Mouse (Mus musculus) embryonic facial prominence, embryonic 13.5 days (tissue): ENCODE measurements at regions not wholly inside any gene's neighbourhood (a gene's known extent, or its start where the extent isn't known, plus 50 kb on each side); places are given as distances from the start of the nearest gene placed in this dataset.

ENCODE experiments used
- ATAC-seq: fragments of 200-750 bp; cut with Nextera tagmentation; 2 replicates; pipeline ENCODE4 v1.8.0; 2017; ENCODE audit warnings: low read depth; ENCODE audit not compliant: insufficient number of reproducible peaks, insufficient read depth, low FRiP score, low TSS enrichment
- H3K27ac ChIP-seq: fragments of 300-500 bp; sonication (generic); 2 replicates; pipeline ENCODE4 v1.5.1; 2015; ENCODE audit warnings: moderate library complexity, mild to moderate bottlenecking, inconsistent platforms
- H3K27me3 ChIP-seq: fragments of 300-500 bp; sonication (generic); 2 replicates; pipeline ENCODE4 v1.6.1; 2015; ENCODE audit warnings: mild to moderate bottlenecking, inconsistent platforms
- H3K36me3 ChIP-seq: fragments of 300-500 bp; sonication (generic); 2 replicates; pipeline ENCODE4 v1.6.1; 2015; ENCODE audit warnings: mild to moderate bottlenecking, inconsistent platforms
- H3K4me1 ChIP-seq: fragments of 300-500 bp; sonication (generic); 2 replicates; pipeline ENCODE4 v1.6.1; 2015; ENCODE audit warnings: inconsistent platforms
- H3K4me2 ChIP-seq: fragments of 300-500 bp; sonication (generic); 2 replicates; pipeline ENCODE4 v1.6.1; 2015; ENCODE audit warnings: moderate library complexity, mild to moderate bottlenecking, inconsistent platforms
- H3K4me3 ChIP-seq: fragments of 300-500 bp; sonication (generic); 2 replicates; pipeline ENCODE4 v1.5.1; 2015; ENCODE audit warnings: mild to moderate bottlenecking, inconsistent platforms
- H3K9ac ChIP-seq: fragments of 300-500 bp; sonication (generic); 2 replicates; pipeline ENCODE4 v1.6.1; 2015; ENCODE audit warnings: mild to moderate bottlenecking, inconsistent platforms
- H3K9me3 ChIP-seq: fragments of 300-500 bp; sonication (generic); 2 replicates; pipeline ENCODE4 v1.6.1; 2016; ENCODE audit warnings: inconsistent platforms
- WGBS: fragments of 180-500 bp; shearing (Covaris S2); methylation state at CpG from one replicate; pipeline ENCODE4 v1.1.7; 2015; ENCODE audit warnings: mixed read lengths; 5-methylcytosine and 5-hydroxymethylcytosine counted together

DNA sequence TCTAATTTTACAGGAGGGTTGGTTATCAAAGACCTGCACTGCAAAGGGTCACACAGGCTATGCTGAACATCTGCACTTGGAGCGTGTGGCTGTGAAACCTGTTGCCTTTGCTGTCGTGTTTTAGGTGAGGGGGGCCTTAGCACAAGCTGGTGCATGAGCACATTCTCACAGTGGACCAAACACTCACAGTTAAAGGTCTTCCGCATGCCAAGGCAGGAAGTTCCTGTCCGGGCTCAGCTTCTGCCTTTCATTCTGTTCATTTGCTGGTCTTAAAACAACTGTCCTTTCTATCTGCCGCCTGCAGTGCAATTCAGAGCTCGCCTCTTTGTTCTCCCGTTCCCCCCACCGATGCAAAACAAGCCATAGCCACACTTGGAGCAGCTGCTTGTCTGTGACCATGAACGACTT lies 402.8 kb downstream of the Efnb2 start:
- peaks cover 16% of the 10 kb centered on the region; the same call in 1 of the 2 replicates for H3K4me1 ChIP-seq
- no peaks in the 10 kb centered on the region for H3K9me3 ChIP-seq
- H3K4me2 ChIP-seq, result peak overlapping the region; percentile 18
- H3K4me3 ChIP-seq, result no peak overlapping the region
- 8% methylated on average over 9 of the region's 9 CpGs for WGBS
- H3K9ac ChIP-seq, result no peak overlapping the region
- no peaks in the 10 kb centered on the region for H3K36me3 ChIP-seq
- no peak overlapping the region for H3K27ac ChIP-seq
- no peak for ATAC-seq
- H3K27me3 ChIP-seq, result no peaks in the 10 kb centered on the region

DNA sequence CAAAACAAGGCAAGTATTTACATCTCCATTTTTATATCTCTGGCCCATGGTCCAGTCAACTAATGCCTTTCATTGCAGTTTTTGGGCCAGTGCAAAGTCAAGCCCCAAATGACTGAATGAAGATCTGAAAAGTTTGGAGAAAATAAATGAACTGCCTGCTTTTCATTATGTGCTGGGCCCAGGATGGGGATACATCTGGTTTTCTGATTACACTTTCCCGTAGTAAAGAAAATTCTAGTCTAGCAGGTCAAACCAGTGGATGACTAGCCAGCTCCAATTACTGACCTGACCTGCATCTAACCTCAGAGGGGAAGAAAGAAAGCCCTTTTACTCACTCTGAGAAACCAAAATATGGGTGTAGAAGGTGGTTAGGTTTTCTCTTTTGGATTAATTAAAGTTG lies 404.7 kb downstream of the Efnb2 start:
- Histone ChIP-seq H3K36me3 (no peaks in the 10 kb centered on the region), H3K4me2 (no peak overlapping the region), H3K9ac (no peak overlapping the region), H3K27ac (no peak overlapping the region), H3K4me1 (peaks cover 16% of the 10 kb centered on the region; the same call in 1 of the 2 replicates), H3K27me3 (no peaks in the 10 kb centered on the region), H3K4me3 (no peak overlapping the region), H3K9me3 (no peaks in the 10 kb centered on the region)
- no peak for ATAC-seq
- WGBS, result 14% methylated on average over 1 of the region's 1 CpGs

DNA sequence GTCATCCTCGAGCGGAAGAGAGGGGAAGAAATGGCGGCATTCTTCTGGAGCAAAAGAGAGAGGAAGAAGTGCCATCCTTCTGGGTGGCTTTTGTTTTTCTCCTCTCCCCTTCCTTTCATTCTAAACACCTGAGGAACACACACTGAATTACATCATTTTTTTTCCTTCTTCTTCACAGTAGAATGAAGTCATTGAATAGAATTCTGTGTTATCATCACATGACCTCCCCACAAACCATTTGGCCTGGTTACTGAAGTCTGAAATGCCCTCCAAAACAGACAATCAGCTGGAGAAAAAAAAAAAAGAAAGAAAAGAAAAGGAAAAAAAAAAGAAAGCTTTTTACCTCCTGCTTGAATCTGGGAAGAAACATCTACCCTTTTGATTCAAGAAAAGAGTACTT lies 406.6 kb downstream of the Efnb2 start:
- Histone ChIP-seq H3K27me3 (no peaks in the 10 kb centered on the region), H3K9me3 (no peaks in the 10 kb centered on the region), H3K4me3 (no peak overlapping the region), H3K36me3 (no peaks in the 10 kb centered on the region), H3K9ac (no peak overlapping the region), H3K27ac (no peak overlapping the region), H3K4me1 (peaks cover 16% of the 10 kb centered on the region; the same call in 1 of the 2 replicates), H3K4me2 (no peak overlapping the region)
- 96% methylated on average over 3 of the region's 3 CpGs for WGBS
- no peak for ATAC-seq

DNA sequence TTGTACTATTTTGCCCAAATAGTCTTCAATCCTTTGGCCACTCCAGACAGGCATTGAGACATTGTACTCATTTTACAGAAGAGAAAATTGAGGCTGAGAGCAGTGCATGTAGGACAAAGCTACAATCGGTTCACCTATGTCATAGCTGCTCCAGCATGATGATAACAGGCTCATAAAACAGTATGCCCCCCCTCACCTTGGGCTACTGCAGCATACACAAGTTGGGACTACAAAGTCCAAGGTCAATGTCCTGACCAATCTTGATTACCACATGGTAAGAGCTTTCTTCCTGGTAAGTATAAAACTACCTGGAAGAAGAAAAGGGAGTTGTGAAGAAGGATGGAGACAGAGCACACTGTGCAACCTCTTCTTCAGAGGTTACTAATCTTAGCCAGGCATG lies 416.4 kb downstream of the Efnb2 start:
- Histone ChIP-seq H3K4me3 (no peak overlapping the region), H3K27me3 (no peaks in the 10 kb centered on the region), H3K27ac (no peak overlapping the region), H3K9me3 (no peaks in the 10 kb centered on the region), H3K36me3 (no peaks in the 10 kb centered on the region), H3K4me2 (no peak overlapping the region), H3K4me1 (peaks cover 42% of the 10 kb centered on the region), H3K9ac (no peak overlapping the region)
- ATAC-seq, result no peak
- 81% methylated on average over 1 of the region's 1 CpGs for WGBS

DNA sequence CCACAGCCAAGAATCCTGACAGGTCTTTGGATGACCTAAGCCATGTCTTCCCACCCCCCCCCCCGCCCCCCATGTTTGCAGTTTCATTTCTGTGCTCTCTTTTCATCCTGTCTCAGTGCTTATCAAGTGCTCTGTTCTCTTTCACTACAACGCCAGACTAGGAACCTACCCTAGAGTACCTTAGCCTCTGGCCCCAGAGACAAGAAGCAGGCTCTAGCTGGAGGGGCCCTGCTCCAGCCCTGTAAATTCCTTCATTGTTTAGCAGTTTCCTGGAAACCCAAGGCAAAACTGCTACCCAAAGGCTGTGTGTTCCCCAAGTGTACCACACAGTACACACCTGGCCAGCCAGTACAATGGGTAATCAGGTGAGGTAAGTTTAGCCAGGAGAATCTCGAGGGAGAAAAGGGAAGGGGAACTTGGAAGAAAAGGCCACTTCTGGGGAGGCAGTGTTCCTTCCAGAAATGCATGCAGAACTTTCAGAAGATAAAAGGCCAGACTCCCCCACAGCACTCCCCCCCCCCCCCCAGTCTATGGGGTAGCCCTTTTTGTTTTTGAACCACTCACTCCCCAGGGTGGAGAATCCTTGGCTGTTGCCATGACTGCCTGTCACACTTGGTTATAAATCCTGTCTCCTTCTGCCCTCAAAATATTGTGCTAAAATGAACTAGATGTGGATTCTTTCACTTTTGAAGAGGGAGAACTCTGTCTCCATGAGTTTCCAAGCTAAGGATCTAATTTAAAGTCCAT lies 419.1 kb downstream of the Efnb2 start:
- WGBS, result 20% methylated on average over 3 of the region's 3 CpGs
- Histone ChIP-seq H3K9me3 (no peaks in the 10 kb centered on the region), H3K4me1 (peaks cover 40% of the 10 kb centered on the region), H3K4me3 (no peak overlapping the region), H3K9ac (no peak overlapping the region), H3K4me2 (peak overlapping the region; percentile 11), H3K27ac (no peak overlapping the region), H3K36me3 (no peaks in the 10 kb centered on the region), H3K27me3 (no peaks in the 10 kb centered on the region)
- no peak; the same call in 1 of the 2 replicates for ATAC-seq

DNA sequence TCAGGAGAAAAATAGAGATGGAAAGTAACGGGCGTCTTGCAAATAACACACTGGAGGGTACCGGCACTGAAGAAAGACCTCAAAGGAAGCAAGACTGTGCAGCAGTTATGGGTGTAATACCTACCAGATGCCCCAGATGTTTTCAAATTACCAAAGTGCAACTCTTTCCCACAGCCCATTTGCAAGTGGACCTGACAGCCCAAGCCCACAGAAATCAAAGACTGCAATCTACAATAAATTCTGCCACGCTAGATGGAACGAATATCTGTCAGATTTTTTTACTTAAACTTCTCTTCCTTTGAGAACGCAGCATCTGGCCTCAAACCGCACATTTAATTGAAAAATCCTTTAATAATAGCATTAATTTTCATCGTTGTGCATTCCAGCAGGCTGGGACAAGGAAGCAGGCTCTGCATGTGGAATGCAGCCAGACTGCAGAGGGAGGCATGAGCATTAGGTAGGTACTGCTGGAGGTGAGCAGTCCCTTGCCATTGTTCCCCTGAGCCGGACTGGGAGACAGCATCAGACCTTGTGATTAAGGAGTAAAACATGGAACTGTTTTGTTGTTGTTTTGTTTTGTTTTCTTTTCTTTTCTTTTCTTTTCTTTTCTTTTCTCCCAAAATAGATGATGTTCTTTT lies 419.9 kb downstream of the Efnb2 start:
- Histone ChIP-seq H3K4me3 (no peak overlapping the region), H3K4me1 (peaks cover 36% of the 10 kb centered on the region), H3K27ac (no peak overlapping the region), H3K4me2 (0 out of 2 replicates have a peak overlapping the region, but pooled peaks have one; percentile 16), H3K9me3 (no peaks in the 10 kb centered on the region), H3K36me3 (no peaks in the 10 kb centered on the region), H3K9ac (no peak overlapping the region), H3K27me3 (no peaks in the 10 kb centered on the region)
- peak; percentile 59; the same call in 1 of the 2 replicates for ATAC-seq
- 15% methylated on average over 9 of the region's 9 CpGs for WGBS

DNA sequence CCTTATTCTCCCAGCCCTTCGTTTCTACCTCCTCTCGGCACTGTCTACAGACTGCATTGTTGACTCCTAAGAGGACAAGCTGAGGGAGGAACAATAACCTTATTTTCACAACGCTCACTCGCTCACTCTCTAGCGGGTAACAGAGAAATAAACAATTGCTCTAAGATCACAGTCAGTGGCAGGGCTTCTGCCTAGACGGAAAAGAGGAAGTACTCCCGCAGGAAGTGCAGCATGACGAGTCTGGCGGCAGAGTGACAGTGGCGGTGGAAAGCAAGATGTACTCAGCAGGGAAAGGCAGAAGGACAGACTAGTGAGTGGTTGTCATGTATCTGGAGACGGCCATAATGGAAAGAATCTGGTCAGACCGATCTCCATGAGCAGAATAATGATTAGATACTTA lies 421.6 kb downstream of the Efnb2 start:
- H3K4me1 ChIP-seq, result peaks cover 36% of the 10 kb centered on the region
- H3K9me3 ChIP-seq, result no peaks in the 10 kb centered on the region
- H3K27me3 ChIP-seq, result no peaks in the 10 kb centered on the region
- WGBS, result 44% methylated on average over 12 of the region's 12 CpGs
- ATAC-seq, result no peak
- no peak overlapping the region for H3K4me3 ChIP-seq
- peak overlapping the region; percentile 36 for H3K4me2 ChIP-seq
- no peaks in the 10 kb centered on the region for H3K36me3 ChIP-seq
- H3K9ac ChIP-seq, result no peak overlapping the region
- H3K27ac ChIP-seq, result 0 out of 2 replicates have a peak overlapping the region, but pooled peaks have one; percentile 4

DNA sequence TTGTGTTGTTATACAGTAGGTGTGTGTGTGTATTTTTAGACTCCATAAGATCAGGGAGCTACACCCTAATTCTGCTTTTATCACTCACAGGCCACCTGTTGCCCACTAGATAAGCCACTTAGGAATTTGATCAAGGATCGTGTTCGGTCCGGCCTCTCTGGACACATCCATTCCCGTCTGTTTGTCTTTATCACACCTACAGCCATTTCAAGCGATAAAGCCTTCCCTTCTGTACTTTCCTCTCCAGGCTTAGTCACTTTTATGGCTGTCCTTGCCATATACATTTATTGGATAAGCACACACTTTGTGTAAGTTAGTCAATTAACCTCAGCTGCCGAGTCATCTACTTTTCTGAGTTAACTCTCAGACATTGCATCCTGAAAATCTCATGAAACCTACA lies 423.0 kb downstream of the Efnb2 start:
- no peaks in the 10 kb centered on the region for H3K36me3 ChIP-seq
- no peak overlapping the region for H3K4me2 ChIP-seq
- no peak overlapping the region for H3K27ac ChIP-seq
- H3K9me3 ChIP-seq, result no peaks in the 10 kb centered on the region
- WGBS, result 93% methylated on average over 6 of the region's 6 CpGs
- H3K4me3 ChIP-seq, result no peak overlapping the region
- H3K27me3 ChIP-seq, result no peaks in the 10 kb centered on the region
- no peak overlapping the region for H3K9ac ChIP-seq
- peaks cover 35% of the 10 kb centered on the region for H3K4me1 ChIP-seq
- ATAC-seq, result no peak

DNA sequence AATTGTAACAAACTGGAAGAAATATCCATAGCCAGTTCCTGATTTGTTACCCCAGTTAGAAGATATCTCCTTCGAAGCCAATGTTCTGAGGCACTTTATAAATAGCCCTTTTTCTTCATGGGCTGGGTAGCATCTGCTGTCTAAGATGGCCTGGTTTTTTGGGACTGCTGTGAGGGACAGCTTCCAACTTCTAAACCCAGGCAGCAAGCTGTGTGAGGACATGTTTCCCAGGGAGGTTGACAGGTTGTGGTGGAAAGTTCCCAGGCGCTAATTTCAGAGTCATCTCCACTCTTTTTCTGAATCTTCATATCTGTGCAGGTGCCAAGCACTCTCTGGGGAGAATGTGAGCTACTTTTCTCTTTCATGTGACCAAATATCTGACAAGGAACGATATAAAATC lies 427.4 kb downstream of the Efnb2 start:
- Histone ChIP-seq H3K9me3 (no peaks in the 10 kb centered on the region), H3K27me3 (no peaks in the 10 kb centered on the region), H3K9ac (no peak overlapping the region), H3K27ac (no peak overlapping the region), H3K36me3 (no peaks in the 10 kb centered on the region), H3K4me1 (no peaks in the 10 kb centered on the region), H3K4me2 (no peak overlapping the region), H3K4me3 (no peak overlapping the region)
- 78% methylated on average over 3 of the region's 3 CpGs for WGBS
- no peak for ATAC-seq

DNA sequence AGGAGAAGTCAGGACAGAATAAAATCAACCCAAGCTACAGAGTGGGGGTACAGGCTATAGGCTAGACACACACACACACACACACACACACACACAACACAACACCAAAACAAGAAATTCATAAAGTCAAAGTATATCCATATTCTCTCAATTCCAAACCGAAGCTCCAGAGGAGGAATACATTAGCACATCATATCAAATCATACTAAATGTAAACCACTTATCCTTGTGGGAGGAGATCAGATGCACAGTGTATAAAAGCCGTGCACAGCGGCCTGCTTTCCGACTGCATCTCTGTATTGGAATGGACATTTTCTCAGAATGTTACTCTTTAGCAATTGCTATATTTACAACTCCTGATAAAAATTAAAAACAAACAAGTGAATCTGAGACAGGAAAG lies 427.9 kb downstream of the Efnb2 start:
- Histone ChIP-seq H3K9me3 (no peaks in the 10 kb centered on the region), H3K4me3 (no peak overlapping the region), H3K27ac (no peak overlapping the region), H3K9ac (no peak overlapping the region), H3K36me3 (no peaks in the 10 kb centered on the region), H3K4me1 (no peaks in the 10 kb centered on the region), H3K27me3 (no peaks in the 10 kb centered on the region), H3K4me2 (no peak overlapping the region)
- no peak for ATAC-seq
- WGBS, result 65% methylated on average over 4 of the region's 4 CpGs

DNA sequence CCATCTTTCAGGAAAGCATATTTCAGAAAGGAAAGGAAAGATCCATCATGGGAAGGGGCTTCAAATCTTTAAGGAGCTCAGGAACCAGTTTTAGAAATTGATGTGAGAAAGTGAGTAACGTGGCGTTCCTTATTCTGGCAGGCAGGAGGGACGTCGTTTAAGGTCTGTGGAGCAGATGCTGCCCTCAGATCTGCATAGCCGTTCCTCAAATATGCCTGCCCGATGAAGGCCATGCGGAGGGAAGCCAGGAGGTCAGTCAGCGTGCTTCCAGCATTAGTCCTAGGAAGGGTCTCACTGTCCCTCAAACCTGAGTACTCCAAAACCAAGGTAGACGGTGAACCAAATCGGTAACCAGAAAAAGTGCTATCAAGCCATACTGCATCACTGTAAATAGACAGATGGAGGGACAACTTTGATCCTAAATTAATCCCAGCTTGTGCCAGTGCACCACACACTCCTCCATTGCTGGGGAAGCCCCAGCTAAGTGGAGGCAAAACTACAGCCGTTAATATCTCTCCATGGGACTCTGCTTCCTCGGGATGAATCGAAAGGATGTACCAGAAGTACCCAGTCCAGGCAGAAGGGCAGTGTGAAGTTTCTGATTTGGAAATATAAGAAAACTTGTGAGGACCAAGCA lies 428.9 kb downstream of the Efnb2 start:
- Histone ChIP-seq H3K36me3 (no peaks in the 10 kb centered on the region), H3K9ac (no peak overlapping the region), H3K27me3 (no peaks in the 10 kb centered on the region), H3K4me2 (no peak overlapping the region), H3K4me1 (no peaks in the 10 kb centered on the region), H3K4me3 (no peak overlapping the region), H3K9me3 (no peaks in the 10 kb centered on the region), H3K27ac (0 out of 2 replicates have a peak overlapping the region, but pooled peaks have one; percentile 39)
- WGBS, result 50% methylated on average over 13 of the region's 13 CpGs
- no peak for ATAC-seq
